Mouse (Mus musculus): ENCODE measurements at regions not wholly inside any gene's neighbourhood (a gene's known extent, or its start where the extent isn't known, plus 50 kb on each side); places are given as distances from the start of the nearest gene placed in this dataset.
A peak's percentile ranks its signal among the peaks of the same experiment; 100 is the strongest.

DNA sequence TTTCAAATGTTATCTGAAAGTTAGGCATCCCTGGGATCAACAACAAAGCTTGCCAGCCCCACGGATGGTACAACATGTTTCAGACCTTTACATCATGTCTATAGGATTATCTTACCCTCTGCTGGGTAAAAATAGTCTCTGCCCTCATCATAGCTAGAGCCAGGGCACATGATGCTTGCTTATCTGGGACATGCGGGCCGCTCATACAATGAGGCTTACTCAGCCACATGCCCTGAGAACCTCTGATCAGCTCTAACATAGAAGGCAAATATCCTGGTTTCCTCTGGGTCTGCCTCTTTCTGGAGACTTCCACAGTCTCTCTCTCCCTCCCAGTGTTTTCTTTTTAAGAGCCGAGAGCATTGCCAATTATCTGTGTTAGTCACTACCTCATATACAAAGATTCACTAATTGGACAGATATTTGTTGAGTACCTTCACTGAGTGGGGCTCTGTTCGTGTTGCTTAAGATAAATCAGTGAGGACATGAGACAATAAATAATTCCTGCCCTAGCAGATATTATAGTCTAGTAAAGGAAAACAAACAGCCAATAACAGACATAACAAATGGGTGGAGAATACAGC, 256.6 kb downstream of the Fam49a start:
- H3K27me3 ChIP-seq, result no peaks in the 10 kb centered on the region
- WGBS, result 23% methylated on average over 5 of the region's 5 CpGs
- H3K27ac ChIP-seq, result peak overlapping the region; percentile 73
- H3K9ac ChIP-seq, result no peak overlapping the region
- H3K9me3 ChIP-seq (replicated peaks), result no peaks in the 10 kb centered on the region
- H3K36me3 ChIP-seq, result no peaks in the 10 kb centered on the region
- peak; percentile 72; the same call in 1 of the 2 replicates for ATAC-seq (replicated peaks; ENCODE audit: insufficient number of reproducible peaks, insufficient read depth, low FRiP score, low read depth)
- H3K4me1 ChIP-seq (replicated peaks), result peaks cover 9% of the 10 kb centered on the region
- H3K4me2 ChIP-seq, result no peak overlapping the region
- H3K4me3 ChIP-seq, result no peak overlapping the region

DNA sequence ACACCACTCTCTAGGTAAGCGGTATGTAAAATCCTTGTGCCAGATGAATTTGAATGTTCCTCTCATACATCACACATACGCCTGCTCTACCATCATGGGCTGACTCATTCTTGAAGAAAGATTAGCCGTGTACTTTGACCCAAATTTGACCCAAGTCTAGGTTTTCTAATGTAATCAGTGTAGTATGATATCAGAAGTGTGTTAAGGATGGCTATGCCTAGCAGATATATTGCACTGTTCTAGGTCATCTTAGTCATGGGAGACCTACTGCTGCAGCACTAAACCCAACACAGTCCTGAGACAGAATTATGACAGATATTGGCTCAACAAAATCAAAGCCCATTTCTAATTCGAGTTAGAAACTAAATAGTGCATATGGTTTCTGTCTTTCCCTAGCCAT, 255.1 kb downstream of the Fam49a start:
- no peak overlapping the region for H3K9ac ChIP-seq
- WGBS, result 77% methylated on average over 4 of the region's 4 CpGs

DNA sequence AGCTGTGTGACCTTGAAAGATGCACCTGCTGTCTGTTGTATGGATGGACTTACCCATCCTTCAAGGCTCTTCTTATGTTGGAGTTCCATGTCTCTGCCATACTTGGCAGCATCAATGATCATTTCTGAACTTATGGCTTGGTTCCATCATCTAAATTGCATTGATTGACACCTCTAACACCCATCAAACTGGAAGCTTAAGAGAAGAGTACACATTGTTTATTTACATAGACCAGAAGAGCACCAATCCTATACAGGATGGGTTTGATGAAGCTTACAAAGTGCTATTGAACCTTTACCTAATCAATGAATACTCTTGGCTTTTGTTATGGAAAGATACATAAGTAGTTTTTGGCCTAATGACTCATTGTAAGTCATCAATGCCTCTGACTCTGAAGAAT, 248.8 kb downstream of the Fam49a start:
- H3K36me3 ChIP-seq, result no peaks in the 10 kb centered on the region
- H3K9me3 ChIP-seq (replicated peaks), result no peaks in the 10 kb centered on the region
- no peak overlapping the region for H3K27ac ChIP-seq
- H3K9ac ChIP-seq, result no peak overlapping the region
- no peak overlapping the region for H3K4me2 ChIP-seq
- no peak overlapping the region for H3K4me3 ChIP-seq
- no peak for ATAC-seq (replicated peaks; ENCODE audit: insufficient number of reproducible peaks, insufficient read depth, low FRiP score, low read depth)
- H3K4me1 ChIP-seq (replicated peaks), result peaks cover 24% of the 10 kb centered on the region
- no peaks in the 10 kb centered on the region for H3K27me3 ChIP-seq

More for the DNA sequence above, 255.1 kb downstream of the Fam49a start:
- ATAC-seq (replicated peaks; ENCODE audit: insufficient number of reproducible peaks, insufficient read depth, low FRiP score, low read depth), result no peak
- no peak overlapping the region for H3K4me2 ChIP-seq
- H3K27ac ChIP-seq, result no peak overlapping the region
- H3K36me3 ChIP-seq, result no peaks in the 10 kb centered on the region
- H3K9me3 ChIP-seq (replicated peaks), result no peaks in the 10 kb centered on the region
- no peak overlapping the region for H3K4me3 ChIP-seq
- peaks cover 9% of the 10 kb centered on the region for H3K4me1 ChIP-seq (replicated peaks)
- no peaks in the 10 kb centered on the region for H3K27me3 ChIP-seq

DNA sequence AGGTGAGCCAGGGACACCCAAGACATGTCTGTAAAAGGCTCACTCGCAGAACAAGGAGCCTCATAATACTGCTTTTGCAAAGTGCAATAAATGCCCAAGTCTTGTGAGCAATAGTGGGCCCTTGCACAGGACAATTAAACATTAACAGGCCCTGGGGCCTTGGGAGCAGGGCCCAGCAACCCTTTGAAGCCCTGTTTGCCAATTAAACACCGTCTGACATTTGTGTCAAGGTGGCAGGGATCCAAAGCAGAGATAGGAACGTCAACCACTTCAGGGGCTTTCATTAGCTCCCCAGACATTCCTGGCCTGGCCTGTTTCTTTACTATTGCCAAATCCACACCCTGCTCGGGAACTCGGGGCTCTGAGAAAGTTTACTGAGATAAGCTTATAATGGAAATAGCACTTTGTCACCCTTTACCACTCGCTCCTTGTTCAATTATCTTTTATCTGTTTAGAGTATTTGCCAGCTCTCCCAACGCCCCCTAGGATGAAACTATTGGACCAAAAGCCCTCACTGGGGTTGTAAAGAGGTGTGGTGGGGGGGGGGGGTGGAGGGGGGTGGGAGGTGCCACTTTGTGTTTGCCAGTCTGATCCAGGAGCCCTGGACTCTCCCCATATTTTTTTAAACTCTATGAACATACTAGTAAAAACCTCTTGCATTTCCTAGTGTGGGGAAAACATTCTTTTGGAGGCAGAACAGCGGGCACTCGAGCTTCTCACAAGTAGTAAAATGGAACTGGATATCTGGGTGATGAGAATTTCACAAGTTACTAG, 247.4 kb downstream of the Fam49a start:
- ATAC-seq (replicated peaks; ENCODE audit: insufficient number of reproducible peaks, insufficient read depth, low FRiP score, low read depth), result peak; percentile 92
- H3K27me3 ChIP-seq, result no peaks in the 10 kb centered on the region
- no peaks in the 10 kb centered on the region for H3K9me3 ChIP-seq (replicated peaks)
- 23% methylated on average over 9 of the region's 9 CpGs for WGBS
- no peak overlapping the region for H3K9ac ChIP-seq
- no peaks in the 10 kb centered on the region for H3K36me3 ChIP-seq
- no peak overlapping the region for H3K4me3 ChIP-seq
- H3K4me2 ChIP-seq, result no peak overlapping the region
- H3K27ac ChIP-seq, result peak overlapping the region; percentile 64
- peaks cover 24% of the 10 kb centered on the region for H3K4me1 ChIP-seq (replicated peaks)

GRCm38 (mm10) chr12:12508487-12509125, 246.7 kb downstream of the Fam49a start:
- Histone ChIP-seq H3K4me2 (no peak overlapping the region), H3K36me3 (no peaks in the 10 kb centered on the region), H3K4me1 (replicated peaks) (peaks cover 24% of the 10 kb centered on the region), H3K27ac (peak overlapping the region; percentile 64), H3K4me3 (no peak overlapping the region), H3K9me3 (replicated peaks) (no peaks in the 10 kb centered on the region), H3K9ac (no peak overlapping the region), H3K27me3 (no peaks in the 10 kb centered on the region)
- WGBS, result 67% methylated on average over 9 of the region's 9 CpGs
- ATAC-seq (replicated peaks; ENCODE audit: insufficient number of reproducible peaks, insufficient read depth, low FRiP score, low read depth), result no peak

GRCm38 (mm10) chr12:12506671-12507070, 244.7 kb downstream of the Fam49a start:
- no peak for ATAC-seq (replicated peaks; ENCODE audit: insufficient number of reproducible peaks, insufficient read depth, low FRiP score, low read depth)
- H3K36me3 ChIP-seq, result no peaks in the 10 kb centered on the region
- H3K27ac ChIP-seq, result no peak overlapping the region
- H3K9ac ChIP-seq, result no peak overlapping the region
- H3K4me3 ChIP-seq, result no peak overlapping the region
- no peaks in the 10 kb centered on the region for H3K27me3 ChIP-seq
- H3K4me2 ChIP-seq, result no peak overlapping the region
- no peaks in the 10 kb centered on the region for H3K9me3 ChIP-seq (replicated peaks)
- whole genome bisulfite sequencing, result 86% methylated on average over 3 of the region's 3 CpGs
- H3K4me1 ChIP-seq (replicated peaks), result peaks cover 24% of the 10 kb centered on the region

DNA sequence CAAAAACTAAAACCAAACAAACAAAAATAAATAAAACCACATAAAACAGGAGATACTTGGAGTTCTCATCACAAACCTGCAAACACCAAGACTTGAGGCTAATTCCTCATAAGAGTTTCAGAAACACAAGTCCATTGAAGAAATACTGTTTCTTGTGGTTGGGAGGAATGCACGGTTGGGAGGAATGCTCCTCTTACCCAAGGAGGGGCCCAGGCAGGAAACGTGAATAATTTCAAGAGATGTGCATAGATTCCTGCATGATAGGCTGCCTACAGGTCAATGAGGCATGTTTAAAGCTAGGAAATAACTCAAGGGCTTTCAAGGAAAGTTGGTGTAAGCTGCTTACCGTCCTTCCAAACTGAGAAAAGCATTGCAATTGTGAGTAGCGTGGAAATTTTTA, 243.7 kb downstream of the Fam49a start:
- Histone ChIP-seq H3K27me3 (no peaks in the 10 kb centered on the region), H3K4me1 (replicated peaks) (peaks cover 24% of the 10 kb centered on the region), H3K4me3 (no peak overlapping the region), H3K9me3 (replicated peaks) (no peaks in the 10 kb centered on the region), H3K4me2 (no peak overlapping the region), H3K9ac (no peak overlapping the region), H3K36me3 (no peaks in the 10 kb centered on the region), H3K27ac (no peak overlapping the region)
- WGBS, result 70% methylated on average over 4 of the region's 4 CpGs
- ATAC-seq (replicated peaks; ENCODE audit: insufficient number of reproducible peaks, insufficient read depth, low FRiP score, low read depth), result no peak

DNA sequence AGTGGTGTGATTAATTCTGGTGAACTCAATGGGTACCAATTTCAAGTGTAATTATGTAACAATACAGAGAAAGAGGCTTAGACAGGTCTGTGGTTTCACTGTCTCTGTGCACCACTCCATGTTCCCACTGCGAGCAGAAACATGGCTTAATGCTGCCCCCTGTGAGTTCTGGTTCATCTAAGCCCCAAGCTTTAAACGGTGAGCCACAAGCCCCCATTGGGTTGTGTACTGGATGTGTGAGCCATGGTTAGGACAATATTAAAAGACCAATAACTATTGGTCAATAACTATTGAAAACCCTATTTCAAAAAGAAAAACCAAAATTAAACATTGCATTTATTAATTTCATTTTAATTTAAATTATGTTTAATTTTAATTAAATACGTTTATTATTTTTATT, 238.0 kb downstream of the Fam49a start:
- H3K4me3 ChIP-seq, result no peak overlapping the region
- WGBS, result 83% methylated on average over 3 of the region's 3 CpGs
- no peak for ATAC-seq (replicated peaks; ENCODE audit: insufficient number of reproducible peaks, insufficient read depth, low FRiP score, low read depth)

DNA sequence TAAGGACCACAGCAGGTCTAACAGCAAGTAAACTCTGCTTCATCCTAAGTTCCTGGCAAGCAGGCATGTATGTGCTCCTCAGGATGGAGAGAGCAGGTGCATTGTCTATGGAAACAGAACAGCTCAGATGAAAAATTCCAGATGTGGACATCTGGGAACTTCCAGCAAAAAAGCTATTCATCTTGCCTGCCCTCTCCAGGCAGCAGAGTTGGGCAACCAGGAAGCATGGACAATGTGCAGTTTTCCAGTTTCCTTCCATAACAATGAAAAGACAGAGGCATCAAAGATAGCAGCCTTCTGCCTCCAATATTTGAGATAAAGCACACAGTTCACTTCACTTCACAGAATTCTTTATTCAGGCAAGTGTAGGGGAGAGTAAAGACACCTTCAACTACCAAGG, 236.7 kb downstream of the Fam49a start:
- H3K9me3 ChIP-seq (replicated peaks), result no peaks in the 10 kb centered on the region
- H3K9ac ChIP-seq, result no peak overlapping the region
- no peak overlapping the region for H3K27ac ChIP-seq
- no peaks in the 10 kb centered on the region for H3K27me3 ChIP-seq
- ATAC-seq (replicated peaks; ENCODE audit: insufficient number of reproducible peaks, insufficient read depth, low FRiP score, low read depth), result no peak
- no peaks in the 10 kb centered on the region for H3K36me3 ChIP-seq
- no peak overlapping the region for H3K4me2 ChIP-seq
- H3K4me1 ChIP-seq (replicated peaks), result peaks cover 15% of the 10 kb centered on the region
- no peak overlapping the region for H3K4me3 ChIP-seq

More for the DNA sequence above, 238.0 kb downstream of the Fam49a start:
- no peaks in the 10 kb centered on the region for H3K36me3 ChIP-seq
- H3K9me3 ChIP-seq (replicated peaks), result no peaks in the 10 kb centered on the region
- H3K27me3 ChIP-seq, result no peaks in the 10 kb centered on the region
- H3K4me1 ChIP-seq (replicated peaks), result peaks cover 15% of the 10 kb centered on the region
- no peak overlapping the region for H3K27ac ChIP-seq
- no peak overlapping the region for H3K9ac ChIP-seq
- H3K4me2 ChIP-seq, result no peak overlapping the region

- Histone ChIP-seq H3K9me3 (replicated peaks) (no peaks in the 10 kb centered on the region), H3K27me3 (no peaks in the 10 kb centered on the region), H3K4me3 (no peak overlapping the region), H3K4me1 (replicated peaks) (peaks cover 15% of the 10 kb centered on the region), H3K4me2 (no peak overlapping the region), H3K27ac (peak overlapping the region; percentile 18; the same call in 1 of the 2 replicates), H3K9ac (no peak overlapping the region), H3K36me3 (no peaks in the 10 kb centered on the region)
- no peak for ATAC-seq (replicated peaks; ENCODE audit: insufficient number of reproducible peaks, insufficient read depth, low FRiP score, low read depth)
- WGBS, result 68% methylated on average over 6 of the region's 6 CpGs
These were observed 235.4 kb downstream of the Fam49a start for GRCm38 (mm10) chr12:12497277-12497841.

DNA sequence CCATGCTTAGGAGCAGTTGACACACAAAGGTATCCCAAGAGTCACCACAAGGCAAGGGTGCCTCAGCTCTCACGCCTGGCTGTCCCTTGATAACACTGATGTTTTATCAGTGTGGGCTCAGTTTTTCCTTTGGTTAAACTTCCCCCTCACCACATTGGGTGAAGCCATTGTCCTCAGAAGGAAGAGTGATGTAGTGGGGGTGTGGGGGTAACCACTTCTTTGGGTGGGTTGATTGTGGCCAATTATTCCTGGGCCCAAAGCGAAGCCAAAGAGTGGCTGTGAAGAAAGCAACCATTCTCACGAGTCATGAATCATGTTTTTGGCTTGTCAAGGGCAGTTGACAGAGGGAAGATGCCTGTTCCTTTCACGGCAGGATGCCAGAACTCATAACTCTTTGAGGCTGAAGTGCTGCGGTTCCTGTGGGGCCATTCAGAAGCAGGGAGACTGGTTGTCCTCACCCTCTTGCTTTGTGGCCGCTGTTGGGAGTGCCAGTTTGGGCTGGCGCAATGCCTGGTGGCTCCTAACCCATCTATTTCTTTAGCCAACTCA, 234.7 kb downstream of the Fam49a start:
- Histone ChIP-seq H3K4me1 (replicated peaks) (peaks cover 15% of the 10 kb centered on the region), H3K27ac (peak overlapping the region; percentile 18; the same call in 1 of the 2 replicates), H3K4me3 (no peak overlapping the region), H3K9ac (no peak overlapping the region), H3K9me3 (replicated peaks) (no peaks in the 10 kb centered on the region), H3K4me2 (no peak overlapping the region), H3K36me3 (no peaks in the 10 kb centered on the region), H3K27me3 (no peaks in the 10 kb centered on the region)
- no peak; the same call in 1 of the 2 replicates for ATAC-seq (replicated peaks; ENCODE audit: insufficient number of reproducible peaks, insufficient read depth, low FRiP score, low read depth)
- whole genome bisulfite sequencing, result 44% methylated on average over 7 of the region's 7 CpGs
